Mouse (Mus musculus) cerebellum, adult 2 months (tissue): ENCODE measurements around the gene S100a2. TPM values are rescaled to one million over a fixed set of nuclear protein-coding genes. Genes with fewer than 3 reads are reported as not detected.

Experiments used
- DNase-seq, 2 experiments: peaks; one replicate each; pipeline ENCODE4 v3.0.0; 2021
- H3K27ac ChIP-seq: fragments of 200-500 bp; 2 replicates; pipeline ENCODE4 v1.5.1; 2012; ENCODE audit warnings: low read length, control low read depth, inconsistent platforms; ENCODE audit not compliant: insufficient read depth
- H3K27me3 ChIP-seq: fragments of 200-500 bp; 2 replicates; pipeline ENCODE4 v1.6.1; 2012; ENCODE audit warnings: inconsistent platforms, mild to moderate bottlenecking, low read length, moderate library complexity; ENCODE audit not compliant: control insufficient read depth, insufficient read depth
- H3K4me1 ChIP-seq: fragments of 200-500 bp; 2 replicates; pipeline ENCODE4 v1.6.1; 2011; ENCODE audit warnings: low read length; ENCODE audit not compliant: control insufficient read depth, insufficient read depth
- H3K4me3 ChIP-seq: fragments of 200-500 bp; replicated peaks from 2 replicates; pipeline ENCODE3; 2011; ENCODE audit warnings: mild to moderate bottlenecking, low read depth, low read length, control low read depth; ENCODE audit not compliant: insufficient read depth
- CTCF ChIP-seq: fragments of 200-500 bp; IDR thresholded peaks from 2 replicates; pipeline ENCODE4 v1.5.1; 2011; ENCODE audit warnings: low read depth, mild to moderate bottlenecking, control low read depth, low read length, moderate library complexity, borderline replicate concordance; ENCODE audit not compliant: insufficient read depth
- POLR2A ChIP-seq: fragments of 200-500 bp; IDR thresholded peaks from 2 replicates; pipeline ENCODE4 v1.6.1; 2011; ENCODE audit warnings: low read length, control low read depth, borderline replicate concordance; ENCODE audit not compliant: insufficient read depth
- WGBS: fragments of 180-500 bp; shearing (Covaris S2); methylation state at CpG from one replicate; pipeline ENCODE4 v1.1.7; 2018; 5-methylcytosine and 5-hydroxymethylcytosine counted together
- polyA plus RNA-seq: library from polyadenylated mRNA; depleted of rRNA; stranded (reverse); fragments of >200 nt; gene quantifications from 2 replicates; pipeline ENCODE4 v1.2.3, GENCODE M21; 2012

The S100a2 gene
- polyA plus RNA-seq, 1 experiment: not detected

DNA sequence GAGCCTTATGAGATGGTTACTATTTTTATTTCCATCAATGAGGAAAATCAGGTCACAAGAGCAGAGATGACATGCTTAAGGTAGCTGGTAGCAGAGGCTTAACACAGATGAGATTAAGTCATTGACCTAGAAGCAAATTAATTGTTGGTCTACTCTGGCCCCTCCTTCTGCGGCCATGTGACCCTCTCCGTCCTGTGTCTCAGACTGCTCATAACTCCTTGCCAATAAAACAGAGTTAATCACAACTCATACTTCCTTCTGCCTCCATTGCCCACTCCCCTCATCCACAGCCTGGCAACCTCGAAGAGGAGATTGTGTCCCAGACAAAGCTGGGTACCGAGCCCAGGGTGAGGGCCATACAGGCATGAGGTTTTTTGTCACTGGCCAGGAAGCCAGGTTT, 8.2 kb downstream of the S100a2 start:
- no peak overlapping the region for H3K27ac ChIP-seq
- TF ChIP-seq CTCF (no peak), POLR2A (no peak)
- H3K4me3 ChIP-seq: no peak overlapping the region
- 0 out of 2 replicates have a peak, but pooled peaks cover 2% of the 10 kb centered on the region for H3K27me3 ChIP-seq
- no peaks in the 10 kb centered on the region for H3K4me1 ChIP-seq
- 70% methylated on average over 4 of the region's 4 CpGs for WGBS
- DNase-seq: no peak

DNA sequence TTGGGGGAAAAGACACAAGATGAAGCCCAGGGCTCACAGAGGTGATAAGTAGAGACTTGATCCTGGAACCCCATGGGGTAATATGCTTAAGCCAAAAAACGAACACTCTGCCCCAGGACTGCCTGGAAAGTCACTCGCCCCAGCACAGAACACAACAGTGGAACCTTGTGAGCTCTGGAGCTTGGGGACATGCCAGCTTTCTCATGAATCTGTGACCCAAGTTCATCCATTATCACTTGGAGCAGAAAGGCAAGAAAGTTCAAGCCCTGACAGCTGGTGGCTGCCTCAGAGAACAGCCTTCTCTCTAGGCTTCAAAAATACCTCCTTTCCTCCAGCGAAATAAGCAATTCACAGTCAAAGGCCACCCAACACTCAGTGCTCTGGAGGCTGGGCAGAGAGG, 9.4 kb downstream of the S100a2 start:
- no peak overlapping the region for H3K4me3 ChIP-seq
- H3K4me1 ChIP-seq: no peaks in the 10 kb centered on the region
- H3K27ac ChIP-seq: no peak overlapping the region
- WGBS: 27% methylated on average over 3 of the region's 3 CpGs
- no peak for DNase-seq
- TF ChIP-seq CTCF (no peak), POLR2A (no peak)
- 0 out of 2 replicates have a peak, but pooled peaks cover 2% of the 10 kb centered on the region for H3K27me3 ChIP-seq

GRCm38 (mm10) chr3:90600036-90600435, 10.0 kb downstream of the S100a2 start:
- 87% methylated on average over 6 of the region's 6 CpGs for WGBS
- TF ChIP-seq POLR2A (no peak), CTCF (no peak)

GRCm38 (mm10) chr3:90600458-90601195, 10.6 kb downstream of the S100a2 start:
- Histone ChIP-seq H3K27me3 (0 out of 2 replicates have a peak, but pooled peaks cover 2% of the 10 kb centered on the region), H3K4me1 (no peaks in the 10 kb centered on the region), H3K27ac (no peak overlapping the region), H3K4me3 (no peak overlapping the region)
- 73% methylated on average over 8 of the region's 8 CpGs for WGBS
- DNase-seq: no peak
- no peak for TF ChIP-seq POLR2A
- no peak for TF ChIP-seq CTCF

More at GRCm38 (mm10) chr3:90600036-90600435, 10.0 kb downstream of the S100a2 start:
- no peak overlapping the region for H3K4me3 ChIP-seq
- 0 out of 2 replicates have a peak, but pooled peaks cover 2% of the 10 kb centered on the region for H3K27me3 ChIP-seq
- H3K4me1 ChIP-seq: no peaks in the 10 kb centered on the region
- H3K27ac ChIP-seq: no peak overlapping the region
- no peak for DNase-seq

GRCm38 (mm10) chr3:90601486-90602110, 11.6 kb downstream of the S100a2 start, which contains the start of gene Gm42674:
Gene Gm42674 (plus strand): TSS chr3:90601904.
- TF ChIP-seq CTCF (no peak), POLR2A (no peak)
- Histone ChIP-seq H3K4me3 (no peak within 1 kb of the TSS), H3K27ac (no peak within 1 kb of the TSS), H3K27me3 (0 out of 2 replicates have a peak, but pooled peaks cover 2% of the 10 kb centered on the region), H3K4me1 (no peaks in the 10 kb centered on the region)
- no peak for DNase-seq
- WGBS: 82% methylated on average over 11 of the region's 11 CpGs

DNA sequence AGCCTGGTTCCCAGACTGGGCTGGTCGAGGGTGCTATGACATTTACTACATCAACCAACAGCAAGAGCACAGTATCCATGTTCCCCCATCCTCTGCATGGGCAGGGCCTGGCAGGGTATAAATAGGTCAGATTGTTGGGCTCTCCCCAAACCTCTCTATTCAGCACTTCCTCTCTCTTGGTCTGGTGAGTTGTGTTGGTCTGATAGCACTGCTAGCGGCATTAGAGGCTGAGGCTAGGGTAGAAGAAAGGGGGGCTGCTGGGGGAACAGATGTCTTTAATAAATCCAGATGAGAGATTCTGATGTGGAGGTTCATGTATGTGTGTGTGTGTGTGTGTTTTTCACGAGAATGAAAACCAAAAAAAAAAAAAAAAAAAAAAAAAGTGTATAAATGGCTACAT, 13.6 kb downstream of the S100a2 start, which contains the start of gene S100a4:
TSS of gene S100a4 (plus strand) at position 149 of the 400 bp plus-strand sequence.
- no peak within 1 kb of the TSS for H3K27ac ChIP-seq
- H3K4me3 ChIP-seq: no peak within 1 kb of the TSS
- H3K4me1 ChIP-seq: no peaks in the 10 kb centered on the region
- H3K27me3 ChIP-seq: 0 out of 2 replicates have a peak, but pooled peaks cover 2% of the 10 kb centered on the region
- no peak for TF ChIP-seq POLR2A
- TF ChIP-seq CTCF: no peak
- WGBS: 60% methylated on average over 3 of the region's 3 CpGs
- DNase-seq: no peak

- DNase-seq: no peak
These were observed 14.4 kb downstream of the S100a2 start for GRCm38 (mm10) chr3:90604416-90604815.

More at GRCm38 (mm10) chr3:90604416-90604815, 14.4 kb downstream of the S100a2 start:
- Histone ChIP-seq H3K27me3 (no peaks in the 10 kb centered on the region), H3K27ac (no peak overlapping the region), H3K4me3 (no peak overlapping the region), H3K4me1 (no peaks in the 10 kb centered on the region)
- 7% methylated on average over 4 of the region's 4 CpGs for WGBS
- TF ChIP-seq POLR2A (no peak), CTCF (no peak)
